Mouse (Mus musculus): Measurements from ENCODE around the gene Sprn. TPM values are rescaled to one million over a fixed set of nuclear protein-coding genes. Genes with fewer than 3 reads are reported as not detected.

Sprn gene
- polyA plus RNA-seq, 1 experiment: 16.2 TPM

DNA sequence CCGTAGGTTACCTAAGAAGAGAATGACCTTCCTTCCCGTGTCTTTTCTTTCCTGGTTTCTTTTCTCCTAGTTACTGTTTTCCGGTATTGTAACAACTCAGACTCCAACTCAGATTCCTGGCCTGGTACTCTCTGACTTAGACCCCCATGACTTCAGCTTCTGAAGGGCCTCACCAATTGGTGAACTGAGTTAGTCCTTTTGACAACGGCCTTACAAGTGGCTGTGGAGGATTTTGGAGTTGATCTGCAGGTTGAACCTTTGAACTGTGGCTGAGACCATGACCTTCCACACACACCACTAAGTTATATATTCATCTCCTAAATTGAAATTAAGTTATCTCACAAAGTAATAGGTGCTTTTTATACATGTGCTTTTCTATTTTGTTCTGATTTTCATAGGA is 29.5 kb upstream of the Sprn start:
- DNase-seq (ENCODE audit: low read depth): no peak
- no peak for TF ChIP-seq POLR2A (IDR thresholded peaks at IDR 0.05; ENCODE audit: borderline replicate concordance, extremely low read depth, insufficient read depth, insufficient read length, poor library complexity, severe bottlenecking)
- TF ChIP-seq CTCF (IDR thresholded peaks at IDR 0.05; ENCODE audit: borderline replicate concordance, extremely low read depth, insufficient read depth, insufficient read length): no peak

DNA sequence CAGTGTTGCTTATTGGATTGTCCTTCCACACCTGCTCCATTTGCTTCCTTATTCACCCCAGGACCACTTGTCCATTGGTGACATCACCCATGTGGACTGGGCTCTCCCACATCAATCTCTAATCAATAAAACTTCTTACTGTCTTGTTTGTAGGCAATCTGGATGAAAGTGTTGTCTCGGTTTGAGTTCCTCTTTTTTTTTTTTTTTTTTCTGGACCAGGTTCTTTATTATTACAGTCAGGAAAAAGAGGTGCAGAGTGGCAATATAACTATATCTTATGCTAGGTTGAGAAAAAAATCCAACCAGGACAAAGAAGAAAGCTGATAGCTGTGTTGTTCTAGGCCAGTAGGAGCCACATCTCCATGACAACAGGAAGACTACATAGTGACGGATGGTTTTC is 26.0 kb upstream of the Sprn start:
- DNase-seq (ENCODE audit: low read depth): no peak
- TF ChIP-seq POLR2A (IDR thresholded peaks at IDR 0.05; ENCODE audit: borderline replicate concordance, extremely low read depth, insufficient read depth, insufficient read length, poor library complexity, severe bottlenecking) (no peak), CTCF (IDR thresholded peaks at IDR 0.05; ENCODE audit: borderline replicate concordance, extremely low read depth, insufficient read depth, insufficient read length) (no peak)

DNA sequence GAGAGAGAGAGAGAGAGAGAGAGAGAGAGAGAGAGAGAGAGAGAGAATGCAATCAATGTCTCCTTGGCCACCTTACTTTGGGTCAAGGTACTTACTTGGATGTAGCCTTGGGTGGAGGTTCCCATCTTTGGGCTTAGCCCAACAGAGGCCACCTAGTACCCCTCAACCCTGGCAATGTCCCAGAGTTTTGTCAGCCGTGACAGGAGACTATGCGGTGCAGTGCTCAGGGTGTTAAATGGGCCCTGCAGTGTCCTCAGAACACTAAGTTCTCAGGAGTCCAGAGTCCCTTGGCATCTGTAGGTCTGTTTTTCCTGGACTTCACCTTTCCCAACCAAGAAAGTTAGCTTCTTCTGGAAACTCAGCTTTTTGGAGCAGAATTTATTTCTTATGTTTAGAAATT is 24.5 kb upstream of the Sprn start:
- TF ChIP-seq CTCF (IDR thresholded peaks at IDR 0.05; ENCODE audit: borderline replicate concordance, extremely low read depth, insufficient read depth, insufficient read length): no peak
- no peak for DNase-seq (ENCODE audit: low read depth)

DNA sequence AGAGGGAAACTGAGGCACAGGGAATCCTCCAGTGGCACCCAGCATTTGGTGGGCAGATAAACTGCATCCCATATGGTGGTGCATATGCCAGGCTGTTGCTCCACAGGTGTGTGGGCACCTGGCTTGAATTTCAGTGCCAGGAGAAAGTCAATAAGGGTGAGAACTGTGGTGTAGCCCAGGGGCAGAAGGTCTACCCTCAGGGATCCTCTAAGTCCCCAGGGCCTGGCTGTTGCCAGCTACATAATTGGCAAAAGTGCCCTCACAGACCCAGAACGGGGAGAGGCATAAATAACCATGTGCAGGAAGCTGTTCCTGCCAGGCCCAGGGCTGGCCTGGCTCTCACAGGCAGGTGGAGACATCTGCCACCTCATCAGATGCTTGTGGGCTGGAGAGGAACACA is 18.3 kb upstream of the Sprn start, which contains the start of gene Olfr523:
Gene Olfr523 (plus strand): TSS at position 282 of the 400 bp plus-strand sequence.
- no peak for DNase-seq (ENCODE audit: low read depth)
- TF ChIP-seq POLR2A (IDR thresholded peaks at IDR 0.05; ENCODE audit: borderline replicate concordance, extremely low read depth, insufficient read depth, insufficient read length, poor library complexity, severe bottlenecking) (no peak), CTCF (IDR thresholded peaks at IDR 0.05; ENCODE audit: borderline replicate concordance, extremely low read depth, insufficient read depth, insufficient read length) (no peak)

DNA sequence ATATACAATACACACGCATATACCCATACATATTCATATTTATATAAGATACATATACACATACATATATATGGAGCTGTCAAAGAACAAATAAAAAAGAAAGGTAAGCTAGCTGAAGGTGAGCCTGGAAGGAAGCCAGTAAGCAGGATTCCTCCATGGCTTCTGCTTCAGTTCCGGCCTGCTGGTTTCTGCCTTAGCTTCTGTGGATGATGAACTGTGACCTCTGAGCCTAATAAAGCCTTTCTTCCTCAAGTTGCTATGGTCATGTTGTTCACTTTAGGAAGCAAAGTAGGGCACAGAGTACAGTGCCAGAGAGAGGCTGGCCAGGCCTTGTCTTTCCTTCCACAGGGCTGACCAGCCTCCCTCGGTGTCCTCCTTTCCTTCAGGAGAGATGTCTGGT is 16.2 kb upstream of the Sprn start:
- TF ChIP-seq POLR2A (IDR thresholded peaks at IDR 0.05; ENCODE audit: borderline replicate concordance, extremely low read depth, insufficient read depth, insufficient read length, poor library complexity, severe bottlenecking): no peak
- TF ChIP-seq CTCF (IDR thresholded peaks at IDR 0.05; ENCODE audit: borderline replicate concordance, extremely low read depth, insufficient read depth, insufficient read length): no peak
- DNase-seq (ENCODE audit: low read depth): no peak

DNA sequence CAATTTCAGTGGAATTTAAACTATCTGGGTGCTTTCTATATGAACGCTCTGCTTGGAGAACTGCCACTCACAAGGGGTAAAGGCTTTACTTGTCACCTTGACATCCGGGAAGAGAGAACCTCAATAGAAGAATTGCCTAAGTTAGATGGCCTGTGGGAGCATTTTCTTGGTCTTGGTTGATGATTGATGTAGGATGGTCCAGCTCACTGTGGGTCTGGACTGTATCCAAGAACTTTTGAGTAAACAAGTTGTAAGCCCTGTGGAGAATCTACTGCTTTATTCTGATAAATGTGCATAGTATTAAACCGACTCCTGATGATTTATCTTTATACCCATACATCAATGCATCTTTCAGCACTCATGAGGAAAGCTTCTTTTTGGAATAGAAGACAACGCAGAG is 14.7 kb upstream of the Sprn start:
- no peak for TF ChIP-seq POLR2A (IDR thresholded peaks at IDR 0.05; ENCODE audit: borderline replicate concordance, extremely low read depth, insufficient read depth, insufficient read length, poor library complexity, severe bottlenecking)
- TF ChIP-seq CTCF (IDR thresholded peaks at IDR 0.05; ENCODE audit: borderline replicate concordance, extremely low read depth, insufficient read depth, insufficient read length): no peak
- no peak for DNase-seq (ENCODE audit: low read depth)

DNA sequence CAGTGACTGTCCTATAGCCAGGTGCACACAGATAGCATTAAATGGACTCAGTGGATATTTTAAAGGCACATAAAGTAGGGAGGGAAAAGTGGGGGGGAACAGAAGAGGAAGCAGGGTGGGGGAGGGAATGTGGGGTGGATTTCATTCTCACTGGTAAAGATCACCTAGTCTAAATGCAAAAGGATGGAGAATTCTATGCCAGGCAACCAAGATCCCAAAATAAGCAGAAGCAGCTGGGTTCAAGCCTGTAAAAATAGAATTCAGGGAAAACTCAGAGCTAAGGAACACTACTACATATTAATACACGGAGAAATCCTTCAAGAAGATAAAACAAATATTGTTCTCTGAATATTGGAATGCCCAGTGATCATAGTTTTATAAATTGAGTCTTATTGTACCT is 13.3 kb upstream of the Sprn start:
- no peak for DNase-seq (ENCODE audit: low read depth)
- no peak for TF ChIP-seq POLR2A (IDR thresholded peaks at IDR 0.05; ENCODE audit: borderline replicate concordance, extremely low read depth, insufficient read depth, insufficient read length, poor library complexity, severe bottlenecking)
- TF ChIP-seq CTCF (IDR thresholded peaks at IDR 0.05; ENCODE audit: borderline replicate concordance, extremely low read depth, insufficient read depth, insufficient read length): no peak

DNA sequence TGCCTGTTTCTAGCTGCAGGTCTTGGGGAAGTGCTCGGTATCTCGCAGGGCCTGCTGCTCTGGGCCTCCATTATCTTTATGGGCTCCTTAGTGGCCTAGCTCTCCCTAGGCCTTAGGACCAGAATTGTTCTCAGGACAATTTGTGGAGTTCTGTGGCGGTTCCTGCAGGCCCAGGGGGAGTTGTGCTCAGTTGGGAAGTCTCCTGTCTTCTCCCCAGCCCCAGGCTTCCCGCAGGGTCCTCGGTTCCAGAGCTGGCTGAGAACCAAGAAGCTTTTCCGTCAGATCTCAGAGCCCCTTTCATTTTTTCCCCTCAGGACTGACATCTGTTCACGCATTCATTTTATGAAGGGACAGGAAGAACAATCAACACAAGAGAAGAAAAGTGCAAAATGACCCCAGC is 10.0 kb upstream of the Sprn start, which contains the start of gene Olfr522:
Gene Olfr522 (minus strand): TSS at position 101 of the 400 bp plus-strand sequence.
- no peak for TF ChIP-seq CTCF (IDR thresholded peaks at IDR 0.05; ENCODE audit: borderline replicate concordance, extremely low read depth, insufficient read depth, insufficient read length)
- TF ChIP-seq POLR2A (IDR thresholded peaks at IDR 0.05; ENCODE audit: borderline replicate concordance, extremely low read depth, insufficient read depth, insufficient read length, poor library complexity, severe bottlenecking): no peak
- no peak for DNase-seq (ENCODE audit: low read depth)

DNA sequence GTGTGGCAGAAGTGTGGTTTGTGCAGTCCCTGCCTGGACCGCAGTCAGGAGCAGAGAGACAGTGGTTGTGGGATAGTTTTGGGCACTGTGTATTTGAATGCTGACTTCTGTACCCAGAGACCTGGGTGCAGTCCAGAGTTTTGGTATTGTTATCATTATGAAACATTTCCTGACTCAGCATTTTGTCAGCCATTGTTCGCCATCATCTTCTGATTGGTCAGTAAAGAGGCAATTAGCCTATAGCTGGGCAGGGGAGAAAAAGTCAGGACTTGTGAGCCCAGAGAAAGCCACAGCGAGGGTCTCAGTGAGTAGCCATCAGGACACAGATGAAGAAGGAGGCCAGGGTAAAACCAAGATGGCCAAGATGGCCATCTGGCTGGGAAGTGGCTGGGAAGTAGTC is 5.7 kb upstream of the Sprn start:
- no peak for TF ChIP-seq CTCF (IDR thresholded peaks at IDR 0.05; ENCODE audit: borderline replicate concordance, extremely low read depth, insufficient read depth, insufficient read length)
- no peak for TF ChIP-seq POLR2A (IDR thresholded peaks at IDR 0.05; ENCODE audit: borderline replicate concordance, extremely low read depth, insufficient read depth, insufficient read length, poor library complexity, severe bottlenecking)

DNA sequence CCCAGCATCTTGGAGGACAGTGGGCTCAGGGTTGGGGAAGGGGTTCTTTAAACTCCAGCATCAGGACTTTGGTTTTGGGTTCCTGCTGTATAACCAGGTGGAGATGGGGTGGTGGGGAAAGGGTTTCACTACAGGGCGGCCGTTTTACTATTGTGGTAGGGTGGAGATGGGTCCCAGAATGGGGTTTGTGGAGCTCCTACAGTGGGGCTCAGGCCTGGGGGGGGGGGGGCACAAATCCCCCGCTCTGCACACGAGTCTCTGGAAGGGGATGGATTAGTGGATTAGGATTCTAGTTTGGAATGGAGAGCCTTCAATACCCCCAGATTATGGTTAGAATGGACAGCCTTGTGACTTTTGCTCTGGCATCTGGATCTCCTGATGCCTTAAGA is 854 bp downstream of the Sprn start:
- TF ChIP-seq CTCF (IDR thresholded peaks at IDR 0.05; ENCODE audit: borderline replicate concordance, extremely low read depth, insufficient read depth, insufficient read length) (no peak), POLR2A (IDR thresholded peaks at IDR 0.05; ENCODE audit: borderline replicate concordance, extremely low read depth, insufficient read depth, insufficient read length, poor library complexity, severe bottlenecking) (no peak)
- DNase-seq (ENCODE audit: low read depth): no peak

More for the DNA sequence above, 5.7 kb upstream of the Sprn start:
- no peak for DNase-seq (ENCODE audit: low read depth)

DNA sequence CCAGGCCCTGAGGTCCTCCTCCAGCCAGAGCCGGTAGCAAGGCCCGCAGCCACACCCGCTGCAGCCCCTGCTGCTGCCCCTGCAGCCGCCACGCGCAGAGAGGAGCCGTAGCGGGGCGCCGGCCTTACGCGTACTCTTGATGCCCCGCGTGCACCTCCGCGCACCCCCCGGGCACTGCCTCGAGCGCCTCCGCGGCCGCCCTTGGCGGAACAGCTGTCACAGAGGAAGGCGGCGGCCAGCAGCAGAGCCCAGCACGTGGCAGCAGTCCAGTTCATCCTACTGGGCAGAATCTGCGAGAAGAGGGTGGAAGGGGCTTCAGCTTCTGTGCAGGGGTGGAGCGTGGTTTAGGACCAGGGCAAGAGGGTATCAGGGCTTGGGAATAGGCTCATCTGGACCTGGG is 1.3 kb downstream of the Sprn start:
- TF ChIP-seq POLR2A (IDR thresholded peaks at IDR 0.05; ENCODE audit: borderline replicate concordance, extremely low read depth, insufficient read depth, insufficient read length, poor library complexity, severe bottlenecking) (no peak), CTCF (IDR thresholded peaks at IDR 0.05; ENCODE audit: borderline replicate concordance, extremely low read depth, insufficient read depth, insufficient read length) (no peak)
- DNase-seq (ENCODE audit: low read depth): peak; percentile 47

DNA sequence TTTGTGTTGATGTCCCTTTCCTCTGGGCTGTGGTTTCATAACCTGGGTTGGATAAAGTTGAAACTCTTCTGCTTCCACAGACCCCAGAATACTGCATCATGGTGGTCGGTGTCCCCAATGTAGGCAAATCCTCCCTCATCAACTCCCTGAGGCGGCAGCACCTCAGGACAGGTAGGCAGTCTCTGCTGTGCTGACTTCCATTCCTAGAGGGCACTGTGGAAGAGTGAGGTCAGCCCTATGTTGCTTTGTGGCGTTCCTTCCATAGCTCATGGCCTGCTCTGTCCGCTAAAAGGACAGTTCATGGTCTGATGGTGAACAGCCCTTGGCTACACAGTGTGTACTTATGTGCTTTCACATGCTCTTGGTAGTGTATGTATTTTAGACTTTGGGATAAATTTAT is 10.1 kb downstream of the Sprn start:
- no peak for DNase-seq (ENCODE audit: low read depth)
- TF ChIP-seq CTCF (IDR thresholded peaks at IDR 0.05; ENCODE audit: borderline replicate concordance, extremely low read depth, insufficient read depth, insufficient read length): no peak
- TF ChIP-seq POLR2A (IDR thresholded peaks at IDR 0.05; ENCODE audit: borderline replicate concordance, extremely low read depth, insufficient read depth, insufficient read length, poor library complexity, severe bottlenecking): no peak

DNA sequence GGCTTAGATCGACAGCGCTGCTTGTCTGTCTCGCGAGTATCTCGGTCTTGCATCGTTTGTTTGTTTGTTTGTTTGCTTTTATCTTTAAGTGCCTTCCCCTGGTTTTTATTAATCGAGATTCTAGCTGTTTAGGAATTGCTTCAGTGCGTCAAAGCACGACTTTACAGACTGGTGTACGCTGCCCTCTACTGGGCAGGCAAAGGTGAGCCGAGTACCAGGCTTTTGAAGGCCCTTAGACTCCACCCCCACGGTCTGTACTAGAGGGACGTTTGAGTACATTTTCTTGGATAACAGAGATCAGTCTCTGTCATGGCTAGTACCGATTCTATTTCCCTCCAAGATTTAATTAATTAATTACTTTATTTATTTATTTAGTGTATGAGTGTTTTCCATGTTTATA is 13.3 kb downstream of the Sprn start:
- TF ChIP-seq CTCF (IDR thresholded peaks at IDR 0.05; ENCODE audit: borderline replicate concordance, extremely low read depth, insufficient read depth, insufficient read length) (peak; percentile 79), POLR2A (IDR thresholded peaks at IDR 0.05; ENCODE audit: borderline replicate concordance, extremely low read depth, insufficient read depth, insufficient read length, poor library complexity, severe bottlenecking) (no peak)
- DNase-seq (ENCODE audit: low read depth): peak; percentile 80

Measured in brain, embryonic 14.5 days (tissue).